Mouse (Mus musculus) embryo, embryonic 11.5 days (tissue): Measurements from ENCODE around the gene Vmn1r197.
"Not testable (repeated sequence)": the region's sequence is repeated elsewhere in the genome, so short reads cannot be mapped to it uniquely, and the experiment has no call there.

ENCODE experiments used
- DNase-seq: peaks from one replicate; pipeline ENCODE4 v3.0.0-alpha.2; 2012; ENCODE audit warnings: low read depth, low spot score

Gene Vmn1r197

GRCm38 (mm10) chr13:22324289-22324688 is at the start of gene Vmn1r197:
Vmn1r197 (plus strand) TSS chr13:22324589.
- no peak for DNase-seq

DNA sequence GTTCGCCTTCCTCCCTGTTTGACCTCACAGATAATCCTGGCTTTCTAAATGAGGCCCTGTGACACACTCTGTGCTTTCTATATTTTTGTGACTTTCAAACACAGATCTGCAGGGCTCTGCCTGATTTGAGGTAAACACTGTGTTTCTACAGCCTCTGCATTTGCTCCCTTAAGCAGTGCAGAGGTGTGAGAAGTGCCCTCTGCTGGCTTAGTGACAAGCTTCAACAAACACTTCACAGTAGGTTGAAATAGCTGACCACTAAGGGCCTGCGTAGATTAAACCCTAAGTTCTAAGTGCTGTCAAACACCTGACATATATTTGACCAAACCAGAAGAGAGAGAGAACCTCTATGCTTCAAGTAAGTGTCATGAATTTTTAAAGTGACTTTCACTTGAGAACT is 39.8 kb upstream of the Vmn1r197 start:
- DNase-seq, result no peak

- no peak for DNase-seq
These were observed 34.8 kb upstream of the Vmn1r197 start, which contains the start of gene Vmn1r196 for GRCm38 (mm10) chr13:22289620-22290019. Vmn1r196 (plus strand) TSS chr13:22289920.

DNA sequence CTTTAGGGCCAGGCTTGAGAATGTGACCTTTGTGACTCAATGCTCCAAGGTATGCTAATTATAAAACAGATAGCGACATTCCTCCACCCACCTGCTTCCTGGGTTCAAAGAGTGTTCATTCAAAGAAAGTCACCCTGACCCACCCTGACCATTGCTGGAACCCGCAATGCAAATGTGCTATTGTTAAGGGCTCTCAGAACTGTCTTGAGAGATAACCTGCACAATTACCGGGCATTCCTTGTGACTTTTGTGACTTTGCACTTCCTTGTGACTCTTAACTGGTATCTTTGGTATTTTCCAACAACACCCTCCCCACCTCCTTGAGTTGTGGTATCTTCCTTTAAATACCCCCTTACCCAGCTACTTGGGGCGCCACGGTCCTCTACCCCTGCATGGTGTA is 16.3 kb upstream of the Vmn1r197 start:
- not testable (repeated sequence) for DNase-seq

DNA sequence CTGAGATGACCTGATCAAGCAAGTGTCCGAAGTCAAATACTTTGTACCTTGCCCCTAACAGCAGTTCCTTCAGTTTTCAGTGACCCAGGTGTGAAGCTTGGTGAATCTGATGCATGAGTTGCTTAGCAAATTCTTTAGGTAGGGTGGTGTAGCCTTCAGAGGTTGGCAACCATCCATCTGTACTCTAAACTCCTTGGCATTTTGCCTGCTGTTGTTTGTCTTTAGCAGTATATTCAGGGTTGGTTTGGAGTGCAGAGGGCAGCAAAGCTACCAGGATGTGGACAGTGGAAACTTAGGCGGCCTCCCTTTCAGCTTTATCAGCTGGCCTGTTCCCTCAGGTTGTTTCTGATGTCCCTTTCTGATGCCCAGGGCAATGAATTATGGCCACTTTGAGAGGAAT is 9.0 kb upstream of the Vmn1r197 start:
- DNase-seq, result no peak

- DNase-seq, result no peak
These were observed 7.0 kb upstream of the Vmn1r197 start for GRCm38 (mm10) chr13:22317366-22317765.

GRCm38 (mm10) chr13:22320091-22320490 is 4.3 kb upstream of the Vmn1r197 start:
- DNase-seq, result no peak

- no peak for DNase-seq
These were observed 8.9 kb downstream of the Vmn1r197 start for GRCm38 (mm10) chr13:22333269-22333668.

GRCm38 (mm10) chr13:22335565-22335964 is 11.2 kb downstream of the Vmn1r197 start:
- no peak for DNase-seq

GRCm38 (mm10) chr13:22350064-22350463 is 25.7 kb downstream of the Vmn1r197 start, which contains the start of gene Vmn1r198:
Vmn1r198 (plus strand) TSS chr13:22350364.
- DNase-seq, result no peak

DNA sequence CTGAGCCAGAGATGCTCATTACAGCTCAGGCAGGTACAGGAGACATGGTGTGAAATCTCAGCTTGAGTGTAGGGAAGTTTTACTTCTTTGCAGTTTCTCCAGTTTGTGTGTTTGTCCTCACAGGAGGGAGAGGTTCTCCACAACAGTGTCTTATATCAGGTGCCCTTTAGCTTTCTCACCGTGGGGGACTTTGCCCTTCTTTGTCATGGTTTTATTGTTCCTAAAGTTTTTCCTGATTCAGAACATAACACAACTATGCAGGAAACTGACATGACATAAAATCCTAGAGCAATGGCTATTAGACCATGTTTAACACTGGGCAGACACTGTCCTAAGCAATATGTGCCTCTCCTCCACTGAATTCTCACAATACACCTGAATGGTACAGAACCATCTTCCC is 26.4 kb downstream of the Vmn1r197 start:
- DNase-seq, result no peak

- no peak for DNase-seq
These were observed 55.1 kb downstream of the Vmn1r197 start, which contains the start of gene Vmn1r199 for GRCm38 (mm10) chr13:22379518-22379917. Vmn1r199 (plus strand) TSS chr13:22379818.

GRCm38 (mm10) chr13:22381128-22381527 is 56.7 kb downstream of the Vmn1r197 start:
- not testable (repeated sequence) for DNase-seq
